Mouse (Mus musculus) lung, postnatal 10 days (tissue): ENCODE measurements around the gene Max.

Source experiments
- DNase-seq: peaks from one replicate; pipeline ENCODE4 v3.0.0; 2021

Gene Max

GRCm38 (mm10) chr12:76918855-76919254 lies 43.1 kb downstream of the Max start:
- DNase-seq: no peak

GRCm38 (mm10) chr12:76918113-76918512 lies 43.9 kb downstream of the Max start:
- no peak for DNase-seq

- DNase-seq: no peak
Measured at GRCm38 (mm10) chr12:76916163-76916562, 45.8 kb downstream of the Max start.

- no peak for DNase-seq
Measured at GRCm38 (mm10) chr12:76912193-76912592, 49.8 kb downstream of the Max start.

- DNase-seq: no peak
Measured at GRCm38 (mm10) chr12:76911171-76911726, 50.8 kb downstream of the Max start.

- DNase-seq: no peak
Measured at GRCm38 (mm10) chr12:76910258-76910940, 51.6 kb downstream of the Max start.

GRCm38 (mm10) chr12:76909218-76909617 lies 52.8 kb downstream of the Max start:
- DNase-seq: no peak

GRCm38 (mm10) chr12:76906278-76906677 lies 55.7 kb downstream of the Max start:
- no peak for DNase-seq

GRCm38 (mm10) chr12:76901508-76902294 lies 60.3 kb downstream of the Max start:
- DNase-seq: no peak

GRCm38 (mm10) chr12:76899261-76899975 lies 62.6 kb downstream of the Max start:
- DNase-seq: no peak

GRCm38 (mm10) chr12:76898141-76898540 lies 63.9 kb downstream of the Max start:
- DNase-seq: no peak

- DNase-seq: no peak
Measured at GRCm38 (mm10) chr12:76897006-76897405, 65.0 kb downstream of the Max start.

- DNase-seq: no peak
Measured at GRCm38 (mm10) chr12:76896566-76896965, 65.4 kb downstream of the Max start.

GRCm38 (mm10) chr12:76895777-76896176 lies 66.2 kb downstream of the Max start:
- no peak for DNase-seq

GRCm38 (mm10) chr12:76894792-76895559 lies 67.0 kb downstream of the Max start:
- no peak for DNase-seq

GRCm38 (mm10) chr12:76892910-76893695 lies 68.9 kb downstream of the Max start:
- DNase-seq: no peak

GRCm38 (mm10) chr12:76891160-76891559 lies 70.8 kb downstream of the Max start:
- DNase-seq: no peak

- no peak for DNase-seq
Measured at GRCm38 (mm10) chr12:76889404-76890184, 72.4 kb downstream of the Max start.

- DNase-seq: no peak
Measured at GRCm38 (mm10) chr12:76887941-76888340, 74.1 kb downstream of the Max start.
